Mouse (Mus musculus): ENCODE measurements around the gene Spef1.
"Not testable (repeated sequence)": the region's sequence is repeated elsewhere in the genome, so short reads cannot be mapped to it uniquely, and the experiment has no call there.

Spef1 gene

DNA sequence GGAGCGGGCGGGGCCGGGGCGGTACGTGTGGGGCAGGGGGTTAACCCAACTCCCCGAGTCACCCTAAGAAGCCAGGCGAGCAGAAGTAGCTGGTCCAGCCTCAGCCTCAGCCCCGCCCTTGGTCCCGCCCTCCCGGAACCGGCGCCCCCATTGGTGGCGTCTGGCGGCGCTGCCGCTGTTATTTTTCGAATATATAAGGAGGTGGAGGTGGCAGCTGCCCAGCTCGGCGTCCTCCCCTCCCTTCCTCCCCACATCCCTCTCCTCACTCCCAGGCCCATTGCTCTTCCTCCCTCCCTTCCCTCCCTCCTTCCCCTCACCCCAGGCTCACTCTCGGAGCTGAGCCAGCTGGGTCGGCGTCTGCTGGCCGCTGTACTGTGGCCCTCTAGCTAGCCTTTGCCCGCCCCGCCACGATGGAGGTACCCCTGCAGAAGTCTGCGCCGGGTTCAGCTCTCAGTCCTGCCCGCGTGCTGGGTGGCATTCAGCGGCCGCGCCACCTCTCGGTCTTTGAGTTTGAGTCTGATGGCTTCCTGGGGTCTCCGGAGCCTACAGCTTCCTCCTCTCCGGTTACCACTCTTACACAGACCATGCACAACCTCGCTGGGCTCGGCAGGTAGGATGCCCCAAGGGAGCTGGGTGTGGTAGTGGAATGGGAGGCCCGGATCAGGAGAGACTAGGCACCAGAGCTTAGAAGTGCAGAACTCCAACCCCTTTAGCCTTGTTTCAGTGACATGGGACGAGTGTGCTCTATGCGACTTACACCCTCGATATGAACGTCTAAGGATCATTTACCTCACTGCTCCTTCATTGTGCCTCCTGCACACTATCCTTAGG is at the start of gene Spef1, which contains the start of gene Cdc25b:
TSS of gene Spef1 (minus strand) at position 512 of the 831 bp plus-strand sequence.
TSS of gene Cdc25b (plus strand) at position 179 of the 831 bp plus-strand sequence.
- in situ Hi-C loops (cut with MboI, MseI) = no loop called here

DNA sequence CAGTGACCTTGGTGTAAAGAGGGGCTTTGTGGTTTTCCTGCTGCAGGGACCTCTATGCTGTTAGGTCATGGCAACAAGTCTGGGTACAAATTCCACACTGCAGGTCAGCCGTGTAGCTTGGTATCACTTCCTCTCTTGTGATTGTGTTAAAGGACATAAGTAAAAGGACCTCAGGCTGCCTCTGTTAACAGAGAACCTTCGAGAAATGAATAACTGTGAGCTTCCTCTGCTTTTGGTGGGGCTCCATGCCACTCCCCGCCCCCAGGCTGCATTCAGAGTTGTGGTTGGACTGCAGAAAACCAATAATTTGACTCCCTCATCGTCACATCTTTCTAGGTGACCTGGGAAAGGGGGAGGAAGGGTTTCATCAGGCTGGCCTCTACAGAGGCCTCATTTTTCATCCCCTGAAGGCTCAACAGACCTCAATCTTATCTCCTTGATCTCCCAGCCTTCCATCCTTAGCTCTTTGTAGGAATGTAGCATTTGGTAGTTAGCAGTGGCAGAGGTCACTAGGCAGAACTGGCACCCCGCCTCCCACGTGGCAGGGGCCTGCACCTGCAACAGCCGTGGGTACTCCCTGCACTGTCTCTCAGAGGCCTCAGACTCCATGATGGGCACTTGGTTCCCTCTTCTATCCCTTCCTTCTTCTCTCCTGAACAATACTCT is 48.0 kb upstream of the Spef1 start:
- in situ Hi-C loops (cut with MboI, MseI) = no loop called here

DNA sequence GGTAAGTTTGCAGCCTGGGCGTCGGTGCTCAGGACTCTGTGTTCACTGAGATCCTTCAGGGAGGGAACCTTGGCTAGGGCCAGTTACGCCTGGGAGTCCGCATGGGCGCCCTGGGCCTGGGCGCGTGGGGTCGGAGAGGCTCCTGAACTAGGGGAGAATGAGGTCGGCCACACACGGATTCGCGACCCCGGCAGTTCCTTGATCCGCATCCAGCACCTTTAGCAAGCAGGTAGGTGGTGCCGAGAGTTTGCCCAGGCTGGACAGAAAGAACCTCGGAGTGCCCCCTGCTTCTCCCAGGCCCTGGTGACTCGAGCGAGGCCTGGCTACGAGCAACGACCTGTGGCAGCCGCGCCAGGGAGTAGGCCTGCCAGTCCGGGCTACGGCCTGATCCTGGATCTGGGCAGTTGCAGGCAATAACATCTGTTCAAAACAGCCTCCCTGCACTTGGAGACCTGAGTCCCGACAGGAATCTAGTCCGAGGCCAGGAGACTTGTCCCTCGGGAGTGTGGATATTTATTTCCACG is 47.1 kb upstream of the Spef1 start:
- in situ Hi-C loops (cut with MboI, MseI) = no loop called here

DNA sequence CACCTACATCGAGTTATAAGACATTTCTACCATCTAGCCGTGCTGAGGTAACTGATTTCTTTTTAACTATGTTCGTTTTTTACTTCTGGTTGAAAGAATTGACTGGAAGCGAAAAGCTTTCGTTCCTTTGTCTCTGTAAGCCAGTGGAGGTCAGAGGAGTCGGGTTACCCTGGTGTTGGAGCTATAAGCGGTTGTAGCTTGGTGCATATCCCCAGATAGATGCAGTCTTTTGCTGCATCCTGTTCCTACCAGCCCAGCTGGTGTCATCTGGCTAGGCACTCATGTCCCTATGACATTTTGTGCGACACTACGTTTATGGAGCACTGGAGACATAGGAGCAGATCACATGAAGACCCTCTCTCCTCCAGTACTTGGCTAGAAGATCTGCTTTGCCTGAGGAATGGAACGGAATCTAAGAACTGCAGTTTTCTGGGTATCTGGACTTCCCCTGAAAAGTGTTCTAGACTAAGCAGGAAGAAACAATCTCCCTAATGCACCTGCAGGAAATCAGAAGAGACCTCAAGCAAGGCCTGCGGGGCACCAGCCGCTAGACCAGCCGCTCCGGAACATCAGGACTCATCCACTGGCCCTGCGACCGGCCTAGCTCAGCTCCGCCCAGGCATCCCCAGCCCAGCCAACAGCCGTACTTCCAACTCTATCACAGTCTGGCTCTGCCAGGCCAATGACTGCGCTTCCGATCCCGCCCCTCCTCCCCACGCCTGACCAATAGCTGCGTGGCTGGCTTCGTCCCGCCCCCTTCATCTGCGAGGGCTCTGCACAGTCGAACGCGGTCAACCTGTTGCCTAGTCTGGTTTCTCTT is 46.4 kb upstream of the Spef1 start, which contains the start of gene Mavs:
TSS of gene Mavs (plus strand) at position 757 of the 820 bp plus-strand sequence.
- in situ Hi-C loops (cut with MboI, MseI) = no loop called here

DNA sequence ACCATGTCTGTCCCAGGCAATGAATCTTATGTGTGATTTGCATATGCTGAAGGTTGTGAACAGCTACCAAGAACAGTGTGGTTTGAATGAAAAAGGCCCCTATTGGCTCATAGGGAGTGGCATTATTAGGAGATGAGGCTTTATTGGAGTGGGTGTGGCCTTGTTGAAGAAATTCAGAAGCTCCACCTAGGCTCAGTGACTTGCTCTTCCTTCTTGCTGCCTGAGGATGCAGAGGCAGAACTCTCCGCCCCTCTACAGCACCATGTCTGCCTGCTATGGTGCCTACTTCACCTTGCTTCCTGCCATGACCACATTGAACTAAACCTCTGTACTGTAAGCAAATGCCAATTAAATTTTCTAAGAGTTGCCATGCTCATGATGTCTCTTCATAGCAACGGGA is 45.5 kb upstream of the Spef1 start:
- in situ Hi-C loops (cut with MboI, MseI) = no loop called here

DNA sequence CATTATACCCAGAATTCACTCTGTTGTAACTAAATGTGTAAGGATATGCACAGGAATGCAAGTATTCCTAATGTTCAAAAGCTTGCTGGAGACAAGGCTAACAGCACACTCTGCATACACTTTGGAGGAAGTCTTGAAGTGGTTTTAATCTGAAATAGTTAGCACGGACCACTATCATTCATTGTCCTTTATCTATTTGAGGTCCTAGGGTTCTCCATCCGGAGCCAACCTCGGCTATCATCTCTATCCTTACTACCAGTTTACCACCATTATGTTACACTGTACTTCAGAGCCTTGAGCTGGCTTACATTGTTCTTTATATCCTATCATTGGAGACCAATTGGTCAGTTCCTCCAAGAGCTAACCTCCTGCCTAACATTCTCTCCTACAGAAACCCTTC is 40.2 kb upstream of the Spef1 start:
- in situ Hi-C loops (cut with MboI, MseI) = no loop called here

DNA sequence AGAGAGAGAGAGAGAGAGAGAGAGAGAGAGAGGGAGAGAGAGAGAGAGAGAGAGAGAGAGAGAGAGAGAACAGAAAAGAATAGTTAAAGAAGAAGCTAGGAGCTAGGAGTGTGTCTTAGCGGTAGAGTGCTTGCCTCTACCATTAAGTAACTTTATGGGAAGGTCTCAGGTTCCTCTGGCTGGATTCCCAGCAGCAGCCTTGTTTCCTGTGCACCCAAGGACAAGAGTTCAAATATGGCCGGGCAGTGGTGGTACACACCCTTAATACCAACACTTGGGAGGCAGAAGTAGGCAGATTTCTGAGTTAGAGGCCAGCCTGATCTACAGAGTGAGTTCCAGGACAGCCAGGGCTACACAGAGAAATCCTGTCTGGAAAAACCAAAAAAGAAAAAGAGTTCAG is 39.6 kb upstream of the Spef1 start:
- in situ Hi-C loops (cut with MboI, MseI) = not testable (repeated sequence)

DNA sequence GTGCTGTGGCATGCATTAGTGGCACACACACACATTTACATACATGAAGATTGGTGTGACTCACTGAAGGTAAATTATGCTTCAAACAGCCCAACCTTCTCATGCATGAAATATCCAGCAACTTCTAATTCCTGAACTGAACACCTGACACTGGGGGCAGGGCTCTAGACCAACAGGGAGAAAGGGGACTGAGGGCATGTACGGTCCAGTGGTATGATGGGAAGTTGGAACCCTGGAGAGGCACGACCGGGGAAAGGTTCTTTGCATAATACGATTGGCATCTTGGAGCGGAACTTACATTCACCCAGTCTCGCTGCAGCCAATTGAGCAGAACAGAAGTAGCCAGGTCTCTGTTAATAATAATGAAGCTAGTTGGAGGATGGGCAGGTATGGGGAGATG is 38.1 kb upstream of the Spef1 start:
- in situ Hi-C loops (cut with MboI, MseI) = no loop called here

DNA sequence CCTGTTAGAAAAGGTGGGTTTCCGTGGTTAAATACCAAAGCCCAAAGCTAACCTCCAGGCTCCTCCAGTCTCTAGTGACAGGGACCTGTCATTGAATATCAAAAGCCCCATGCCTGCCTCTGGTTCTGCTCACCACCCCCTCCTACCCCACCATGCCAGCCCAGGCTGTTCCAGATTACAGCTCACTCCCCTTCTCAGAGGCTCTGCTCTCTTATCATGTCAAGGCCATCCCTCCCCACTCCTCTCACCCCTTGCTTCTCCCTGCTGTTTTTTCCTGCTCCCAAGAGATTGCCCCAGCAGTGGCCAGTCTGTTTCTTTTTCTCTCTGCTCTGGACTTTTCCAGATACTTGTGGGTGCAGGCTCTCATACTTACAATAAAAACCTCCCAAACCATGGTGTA is 36.5 kb upstream of the Spef1 start:
- in situ Hi-C loops (cut with MboI, MseI) = no loop called here

DNA sequence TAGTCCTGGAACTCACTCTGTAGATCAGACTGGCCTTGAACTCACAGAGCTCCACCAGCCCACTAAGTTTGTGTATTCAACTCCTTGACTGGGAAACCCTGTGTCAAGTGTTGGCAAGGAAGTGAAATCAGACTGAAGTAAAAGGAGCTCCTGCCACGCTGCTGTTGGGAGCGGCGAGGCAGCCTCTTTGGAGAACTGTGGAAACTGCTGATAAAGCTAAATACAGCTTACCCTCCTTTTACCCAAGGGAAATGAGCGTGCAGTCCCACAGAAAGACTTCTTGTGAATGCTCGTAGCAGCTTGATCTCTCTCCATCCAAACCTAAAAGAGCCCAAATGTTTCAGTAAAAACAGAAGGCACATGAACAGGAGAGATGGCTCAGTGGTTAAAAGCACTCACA is 35.5 kb upstream of the Spef1 start:
- in situ Hi-C loops (cut with MboI, MseI) = no loop called here

DNA sequence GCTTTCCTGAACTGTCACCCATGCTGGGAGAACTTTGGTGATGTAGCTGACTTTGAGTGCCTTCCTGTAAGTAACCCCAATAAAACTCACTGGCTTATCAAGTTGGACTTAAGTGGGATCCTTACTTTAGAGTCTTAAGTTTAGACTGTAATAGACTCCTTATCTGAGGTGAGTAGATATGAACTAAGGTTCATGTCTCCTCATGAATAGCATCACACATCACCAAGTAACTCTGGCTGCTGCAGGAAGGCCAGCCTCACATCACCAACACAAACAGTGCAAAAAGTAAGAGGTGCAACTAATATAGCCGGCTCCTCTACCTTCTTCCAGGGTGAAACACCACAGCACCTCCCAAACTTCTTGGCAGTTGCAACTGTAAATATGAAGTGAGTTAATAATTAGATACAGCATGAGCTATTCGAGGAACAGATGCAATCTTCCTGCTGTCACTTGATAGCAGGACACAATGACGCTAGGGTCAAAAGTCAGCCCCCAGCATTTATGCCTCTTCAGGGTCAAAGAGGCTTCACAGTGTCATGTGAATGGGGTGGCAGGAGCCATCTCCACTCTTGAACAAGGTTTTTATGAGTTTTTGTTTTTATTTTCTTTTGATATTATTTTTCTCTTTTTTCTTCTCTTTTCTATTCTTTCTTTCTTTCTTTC is 34.9 kb upstream of the Spef1 start:
- in situ Hi-C loops (cut with MboI, MseI) = no loop called here

DNA sequence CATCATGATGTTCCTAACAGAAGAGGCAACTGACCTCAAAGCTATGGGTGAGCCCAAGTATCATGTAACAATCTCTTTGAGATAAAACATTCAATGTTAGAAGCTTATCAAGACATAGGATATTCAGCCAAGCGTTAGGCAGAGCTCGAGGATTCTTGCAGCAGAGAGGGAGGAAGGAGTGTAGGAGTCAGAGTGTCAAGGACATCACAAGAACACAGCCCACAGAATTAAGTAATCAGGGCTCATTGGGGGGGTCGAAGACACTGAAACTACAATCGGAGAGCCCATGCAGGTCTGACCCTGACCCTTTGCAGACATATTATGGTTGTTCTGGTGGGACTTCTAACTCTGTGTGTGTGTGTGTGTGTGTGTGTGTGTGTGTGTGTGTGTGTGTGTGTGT is 32.9 kb upstream of the Spef1 start:
- in situ Hi-C loops (cut with MboI, MseI) = no loop called here

DNA sequence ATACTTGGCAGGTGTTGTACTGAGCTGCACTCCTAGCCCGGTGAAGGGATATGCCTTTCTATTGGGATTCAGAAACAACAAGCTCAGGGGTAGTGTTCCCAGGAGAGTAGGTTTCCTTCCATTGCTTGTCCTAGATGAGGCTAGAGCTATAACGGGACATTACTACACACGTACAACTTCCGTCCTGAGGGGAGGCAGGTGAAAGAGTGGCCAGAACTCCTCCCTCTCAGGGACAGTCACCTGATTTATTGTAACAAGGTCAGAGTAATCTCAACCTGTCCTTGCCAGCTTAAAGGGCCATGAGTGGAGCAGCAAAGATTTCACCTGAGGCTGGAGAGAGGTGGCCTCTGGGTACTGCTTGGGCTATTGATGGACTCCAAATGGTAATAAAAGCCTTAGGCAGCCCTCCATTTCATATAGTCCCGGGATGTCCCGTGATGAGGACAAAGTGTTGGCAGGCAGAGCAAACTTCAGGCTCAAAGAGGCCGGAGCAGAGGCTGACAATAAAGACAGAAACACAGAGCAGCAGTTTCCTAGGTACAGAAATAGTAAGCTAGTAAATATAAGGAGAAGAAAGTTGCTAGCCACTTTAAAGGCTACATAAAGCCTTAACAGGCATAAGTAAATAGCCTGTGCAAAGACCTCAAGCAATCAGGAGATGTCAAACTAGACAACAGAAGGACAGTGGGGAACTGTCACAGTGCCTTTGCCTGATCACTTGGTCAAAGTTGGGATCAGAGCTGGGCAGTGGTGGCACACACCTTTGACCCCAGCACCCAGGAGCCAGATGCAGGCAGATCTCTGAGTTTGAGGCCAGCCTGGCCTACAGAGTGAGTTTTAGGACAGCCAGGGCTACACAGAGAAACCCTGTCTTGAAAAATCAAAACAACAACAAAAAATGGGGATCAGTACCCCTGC is 29.1 kb upstream of the Spef1 start:
- in situ Hi-C loops (cut with MboI, MseI) = loop anchor here (10.0 kb wide), 1 partner anchor 1049 kb away; the partner anchor contains the start of gene Cds2

DNA sequence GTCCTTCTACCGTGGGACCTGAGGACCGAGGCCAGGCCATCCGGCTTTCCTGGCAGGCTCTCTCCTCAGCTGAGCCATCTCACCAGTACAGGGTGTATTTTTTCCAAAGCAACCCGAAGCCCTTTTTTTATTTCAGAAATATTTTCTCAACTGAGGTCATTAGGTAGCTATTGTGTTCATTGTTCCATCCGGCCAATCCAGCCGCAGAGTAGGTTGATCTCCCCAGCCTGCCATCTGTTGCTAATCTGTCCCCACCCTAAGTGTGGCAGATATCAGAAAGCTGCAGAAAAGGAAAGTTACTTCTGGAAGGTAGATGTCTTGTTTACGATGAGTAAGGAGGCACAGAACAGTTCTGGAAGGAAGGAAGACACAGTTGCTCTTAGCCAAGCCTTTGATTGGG is 26.7 kb upstream of the Spef1 start:
- in situ Hi-C loops (cut with MboI, MseI) = loop anchor here (10.0 kb wide), 1 partner anchor 1051 kb away; the partner anchor contains the start of gene Cds2

DNA sequence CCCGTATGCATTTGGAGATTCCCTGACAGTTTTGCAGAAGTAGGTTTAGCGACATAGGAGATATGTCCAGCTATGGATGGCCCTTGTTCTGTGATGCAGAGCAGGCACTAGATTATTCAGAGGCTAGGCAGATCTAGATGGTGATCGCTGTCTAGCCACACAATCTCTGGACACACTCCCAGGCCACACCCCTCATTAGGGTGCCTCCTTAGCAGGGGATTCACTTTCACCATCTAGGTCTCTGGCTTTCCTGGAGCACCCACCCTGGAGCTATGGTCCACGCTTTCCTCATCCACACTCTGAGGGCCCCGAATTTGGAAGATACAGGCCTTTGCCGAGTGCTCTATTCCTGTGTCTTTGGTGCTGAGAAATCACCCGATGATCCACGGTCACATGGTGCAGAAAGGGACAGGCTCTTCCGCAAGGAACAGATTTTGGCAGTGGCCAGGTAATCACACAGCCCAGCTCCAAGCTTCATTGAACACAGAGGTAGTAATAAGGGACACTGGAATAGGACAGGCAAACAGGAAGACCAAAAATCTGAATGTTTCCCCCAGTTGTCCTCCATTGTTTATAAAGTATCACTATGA is 24.0 kb upstream of the Spef1 start:
- in situ Hi-C loops (cut with MboI, MseI) = loop anchor here (10.0 kb wide), 1 partner anchor 1054 kb away; the partner anchor contains the start of gene Cds2

DNA sequence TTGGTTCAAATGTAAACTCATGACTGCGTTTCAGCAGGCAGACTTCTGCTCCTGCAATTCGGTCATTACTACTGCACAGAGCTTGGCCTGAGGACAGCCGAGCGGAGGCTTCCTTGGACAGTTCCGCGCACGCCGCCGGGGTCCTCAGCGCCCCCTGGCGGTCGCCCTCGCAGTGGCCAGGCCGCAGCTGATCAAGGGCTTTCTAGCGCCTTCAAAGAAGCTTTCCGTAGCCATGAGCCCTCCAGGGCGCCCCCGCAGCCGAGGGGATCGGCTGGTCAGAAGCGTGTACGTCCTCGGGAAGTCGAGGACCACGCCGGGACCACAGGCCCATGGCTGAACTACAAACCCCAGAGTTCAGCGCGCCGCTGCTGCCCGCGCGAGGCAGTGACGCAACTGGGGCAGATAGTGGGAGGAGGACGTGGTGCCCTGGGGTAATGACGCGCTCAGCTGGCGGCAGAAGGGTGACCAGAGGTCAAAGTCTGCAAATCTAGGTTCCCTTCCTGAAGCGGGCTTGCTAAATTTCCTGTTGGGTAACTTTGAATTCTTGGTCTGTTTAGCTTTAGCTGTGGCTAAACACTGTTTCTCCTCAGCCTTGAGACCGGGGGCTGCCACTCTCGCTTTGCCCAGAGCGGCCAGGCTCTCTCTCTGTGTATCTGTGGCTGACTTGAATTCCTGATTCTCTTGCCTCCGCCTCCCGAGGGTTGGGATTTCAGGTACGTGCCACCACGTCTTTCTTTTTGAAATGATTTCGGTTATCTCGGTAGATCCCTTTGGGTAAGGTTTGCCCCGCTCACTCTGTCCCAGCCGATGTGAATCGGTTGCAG is 23.1 kb upstream of the Spef1 start:
- in situ Hi-C loops (cut with MboI, MseI) = loop anchor here (10.0 kb wide), 1 partner anchor 1055 kb away; the partner anchor contains the start of gene Cds2

DNA sequence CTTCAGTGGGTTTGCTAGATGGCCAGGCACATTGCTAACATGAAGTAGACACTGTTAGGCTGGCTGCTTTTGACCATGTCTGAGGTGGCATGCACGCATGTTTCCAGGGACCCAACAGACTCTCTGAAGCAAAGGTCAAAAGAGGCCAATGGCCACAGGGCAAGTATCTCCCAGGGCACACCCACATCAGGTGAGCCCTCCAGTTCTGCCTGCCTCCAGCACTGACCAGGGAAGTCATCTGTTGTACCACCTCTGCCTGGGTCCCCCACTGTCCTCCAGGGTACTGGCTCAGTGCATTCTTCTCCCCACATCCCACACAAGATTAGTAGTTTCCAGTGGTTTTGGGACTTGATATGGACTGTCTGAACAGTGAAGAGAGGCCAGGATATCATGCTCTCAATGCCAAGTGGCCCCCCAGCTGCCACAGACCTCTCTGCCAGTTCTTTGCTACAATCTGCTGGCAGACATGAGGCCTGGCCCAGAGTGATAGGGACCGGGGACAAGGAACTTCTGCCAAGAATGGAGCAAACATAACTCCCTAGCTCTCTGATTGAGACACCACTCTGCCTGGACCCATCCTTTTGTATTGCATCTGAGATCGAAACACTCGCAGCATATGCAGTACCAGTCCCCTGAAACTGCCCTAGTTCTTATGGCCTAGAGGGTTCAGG is 22.2 kb upstream of the Spef1 start:
- in situ Hi-C loops (cut with MboI, MseI) = no loop called here

DNA sequence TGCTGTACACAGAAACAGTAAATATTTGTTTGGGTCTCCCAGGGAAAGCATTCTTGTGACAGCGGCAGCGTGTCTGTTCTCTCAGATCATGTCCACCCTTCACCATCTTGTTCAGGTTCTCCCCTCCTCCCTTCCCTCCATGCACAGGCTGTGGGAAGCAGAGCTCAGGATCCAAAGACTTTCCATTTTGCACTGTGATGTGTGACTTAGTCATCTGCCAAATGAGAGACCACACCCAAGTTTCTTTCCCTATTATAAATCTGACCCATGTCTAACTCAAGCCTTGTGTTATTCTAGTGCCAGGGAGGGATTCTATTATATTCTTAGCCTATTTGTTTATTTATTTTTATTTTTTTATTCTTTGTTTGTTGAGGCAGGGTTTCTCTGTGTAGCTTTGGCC is 21.3 kb upstream of the Spef1 start:
- in situ Hi-C loops (cut with MboI, MseI) = no loop called here
